Mouse (Mus musculus): ENCODE measurements around the gene Fez2. TPM values are rescaled to one million over a fixed set of nuclear protein-coding genes. Genes with fewer than 3 reads are reported as not detected.

Gene Fez2
- polyA plus RNA-seq, 2 experiments = 11.4 to 16.9 TPM

GRCm38 (mm10) chr17:78455114-78455513 lies 37.2 kb upstream of the Fez2 start:
- Histone ChIP-seq H3K4me2 (ENCODE audit: low read depth) (no peak overlapping the region), H3K9me3 (ENCODE audit: control insufficient read depth, low read length) (no peaks in the 10 kb centered on the region), H3K4me3 (ENCODE audit: insufficient read depth in 1 of 2, low read depth in 2 of 2, low read length in 2 of 2) (no peak overlapping the region), H3K36me3 (replicated peaks; ENCODE audit: control insufficient read depth, insufficient read depth, low read depth) (no peaks in the 10 kb centered on the region), H3K27me3 (ENCODE audit: control insufficient read depth, insufficient read depth, low read length) (no peaks in the 10 kb centered on the region), H3K4me1 (replicated peaks; ENCODE audit: control insufficient read depth in 2 of 2, insufficient read depth in 2 of 2, low read length in 1 of 2) (peaks cover 0 to 2% of the 10 kb centered on the region in 2 experiments; a peak in 1 of 4 replicates), H3K27ac (no peak overlapping the region), H3K9ac (replicated peaks) (no peak overlapping the region)
- 25% methylated on average over 11 of the region's 11 CpGs for WGBS (ENCODE audit: insufficient replicate concordance)
- peak; percentile 98 for TF ChIP-seq CTCF (IDR thresholded peaks at IDR 0.05; ENCODE audit: low read depth)
- no peak for TF ChIP-seq EP300 (IDR thresholded peaks at IDR 0.05; ENCODE audit: low read depth)
- DNase-seq (ENCODE audit: low read depth in 3 of 3, low spot score in 3 of 3) = peak; percentile 38 to 52 (median 42)
- ATAC-seq (ENCODE audit: insufficient read depth) = no peak

- Histone ChIP-seq H3K9me3 (ENCODE audit: control insufficient read depth, low read length) (no peaks in the 10 kb centered on the region), H3K4me2 (ENCODE audit: low read depth) (no peak overlapping the region), H3K27me3 (ENCODE audit: control insufficient read depth, insufficient read depth, low read length) (no peaks in the 10 kb centered on the region), H3K36me3 (replicated peaks; ENCODE audit: control insufficient read depth, insufficient read depth, low read depth) (no peaks in the 10 kb centered on the region), H3K9ac (replicated peaks) (no peak overlapping the region), H3K4me1 (replicated peaks; ENCODE audit: control insufficient read depth in 2 of 2, insufficient read depth in 2 of 2, low read length in 1 of 2) (peaks cover 0 to 2% of the 10 kb centered on the region in 2 experiments; a peak in 1 of 4 replicates), H3K27ac (no peak overlapping the region), H3K4me3 (ENCODE audit: insufficient read depth in 1 of 2, low read depth in 2 of 2, low read length in 2 of 2) (no peak overlapping the region)
- WGBS (ENCODE audit: insufficient replicate concordance) = 76% methylated on average over 21 of the region's 21 CpGs
- DNase-seq (ENCODE audit: low read depth in 3 of 3, low spot score in 3 of 3) (no peak), ATAC-seq (ENCODE audit: insufficient read depth) (no peak)
- TF ChIP-seq EP300 (IDR thresholded peaks at IDR 0.05; ENCODE audit: low read depth) (no peak), CTCF (IDR thresholded peaks at IDR 0.05; ENCODE audit: low read depth) (no peak)
Observed at GRCm38 (mm10) chr17:78454189-78454977, 36.4 kb upstream of the Fez2 start.

- DNase-seq (ENCODE audit: low read depth in 3 of 3, low spot score in 3 of 3) (no peak), ATAC-seq (ENCODE audit: insufficient read depth) (no peak)
- no peaks in the 10 kb centered on the region for H3K9me3 ChIP-seq (ENCODE audit: control insufficient read depth, low read length)
- H3K4me1 ChIP-seq (replicated peaks; ENCODE audit: control insufficient read depth in 2 of 2, insufficient read depth in 2 of 2, low read length in 1 of 2) = peaks cover 0 to 2% of the 10 kb centered on the region in 2 experiments; a peak in 1 of 4 replicates
- no peak overlapping the region for H3K4me2 ChIP-seq (ENCODE audit: low read depth)
- no peak overlapping the region for H3K27ac ChIP-seq
- TF ChIP-seq CTCF (IDR thresholded peaks at IDR 0.05; ENCODE audit: low read depth) = no peak
- no peak overlapping the region for H3K4me3 ChIP-seq (ENCODE audit: insufficient read depth in 1 of 2, low read depth in 2 of 2, low read length in 2 of 2)
- H3K9ac ChIP-seq (replicated peaks) = no peak overlapping the region
- WGBS (ENCODE audit: insufficient replicate concordance) = 68% methylated on average over 5 of the region's 5 CpGs
- H3K27me3 ChIP-seq (ENCODE audit: control insufficient read depth, insufficient read depth, low read length) = no peaks in the 10 kb centered on the region
- no peaks in the 10 kb centered on the region for H3K36me3 ChIP-seq (replicated peaks; ENCODE audit: control insufficient read depth, insufficient read depth, low read depth)
Observed at GRCm38 (mm10) chr17:78453529-78453928, 35.6 kb upstream of the Fez2 start.

- WGBS (ENCODE audit: insufficient replicate concordance) = 64% methylated on average over 6 of the region's 6 CpGs
Observed at GRCm38 (mm10) chr17:78451886-78452285, 33.9 kb upstream of the Fez2 start.

GRCm38 (mm10) chr17:78451332-78451793 lies 33.4 kb upstream of the Fez2 start:
- Histone ChIP-seq H3K4me2 (ENCODE audit: low read depth) (no peak overlapping the region), H3K9me3 (ENCODE audit: control insufficient read depth, low read length) (no peaks in the 10 kb centered on the region), H3K9ac (replicated peaks) (no peak overlapping the region), H3K36me3 (replicated peaks; ENCODE audit: control insufficient read depth, insufficient read depth, low read depth) (no peaks in the 10 kb centered on the region), H3K27ac (no peak overlapping the region), H3K4me1 (replicated peaks; ENCODE audit: control insufficient read depth in 2 of 2, insufficient read depth in 2 of 2, low read length in 1 of 2) (peaks cover 0 to 2% of the 10 kb centered on the region in 2 experiments; a peak in 1 of 4 replicates), H3K27me3 (ENCODE audit: control insufficient read depth, insufficient read depth, low read length) (no peaks in the 10 kb centered on the region), H3K4me3 (ENCODE audit: insufficient read depth in 1 of 2, low read depth in 2 of 2, low read length in 2 of 2) (no peak overlapping the region)
- 29% methylated on average over 7 of the region's 7 CpGs for WGBS (ENCODE audit: insufficient replicate concordance)
- no peak for ATAC-seq (ENCODE audit: insufficient read depth)
- DNase-seq (ENCODE audit: low read depth in 3 of 3, low spot score in 3 of 3) = no peak
- TF ChIP-seq CTCF (IDR thresholded peaks at IDR 0.05; ENCODE audit: low read depth) = no peak

More at GRCm38 (mm10) chr17:78451886-78452285, 33.9 kb upstream of the Fez2 start:
- no peak for ATAC-seq (ENCODE audit: insufficient read depth)
- H3K27me3 ChIP-seq (ENCODE audit: control insufficient read depth, insufficient read depth, low read length) = no peaks in the 10 kb centered on the region
- H3K9ac ChIP-seq (replicated peaks) = no peak overlapping the region
- TF ChIP-seq CTCF (IDR thresholded peaks at IDR 0.05; ENCODE audit: low read depth) (no peak), EP300 (IDR thresholded peaks at IDR 0.05; ENCODE audit: low read depth) (no peak)
- no peaks in the 10 kb centered on the region for H3K36me3 ChIP-seq (replicated peaks; ENCODE audit: control insufficient read depth, insufficient read depth, low read depth)
- H3K4me2 ChIP-seq (ENCODE audit: low read depth) = no peak overlapping the region
- no peak overlapping the region for H3K4me3 ChIP-seq (ENCODE audit: insufficient read depth in 1 of 2, low read depth in 2 of 2, low read length in 2 of 2)
- H3K27ac ChIP-seq = no peak overlapping the region
- DNase-seq (ENCODE audit: low read depth in 3 of 3, low spot score in 3 of 3) = no peak
- no peaks in the 10 kb centered on the region for H3K9me3 ChIP-seq (ENCODE audit: control insufficient read depth, low read length)
- peaks cover 0 to 2% of the 10 kb centered on the region in 2 experiments; a peak in 1 of 4 replicates for H3K4me1 ChIP-seq (replicated peaks; ENCODE audit: control insufficient read depth in 2 of 2, insufficient read depth in 2 of 2, low read length in 1 of 2)

All from liver, embryonic 14.5 days (tissue).